Mouse (Mus musculus) liver, adult 2 months (tissue): ENCODE results near the gene Tmem236. TPM values are rescaled to one million over a fixed set of nuclear protein-coding genes. Genes with fewer than 3 reads are reported as not detected.

ENCODE experiments used
- DNase-seq: peaks from one replicate; pipeline ENCODE4 v3.0.0-alpha.2; 2011; ENCODE audit warnings: low read depth, low spot score; ENCODE audit errors: extremely low read depth
- H3K27ac ChIP-seq: fragments of 200-500 bp; replicated peaks from 2 replicates; pipeline ENCODE4 v1.5.1; 2012; ENCODE audit warnings: low read depth, mild to moderate bottlenecking, control low read depth, inconsistent platforms, low read length; ENCODE audit not compliant: insufficient read depth
- H3K27me3 ChIP-seq: fragments of 200-500 bp; 2 replicates; pipeline ENCODE4 v1.6.1; 2012; ENCODE audit warnings: mild to moderate bottlenecking, moderate library complexity, low read length, inconsistent platforms; ENCODE audit not compliant: control insufficient read depth, insufficient read depth
- H3K36me3 ChIP-seq: fragments of 200-500 bp; 2 replicates; pipeline ENCODE4 v1.6.1; 2012; ENCODE audit warnings: low read length, inconsistent platforms; ENCODE audit not compliant: control insufficient read depth, insufficient read depth
- H3K4me1 ChIP-seq: fragments of 200-500 bp; 2 replicates; pipeline ENCODE4 v1.6.1; 2011; ENCODE audit warnings: low read length; ENCODE audit not compliant: control insufficient read depth, insufficient read depth
- H3K4me3 ChIP-seq: fragments of 200-500 bp; 2 replicates; pipeline ENCODE4 v1.5.1; 2011; ENCODE audit warnings: low read depth, mild to moderate bottlenecking, control low read depth, low read length, moderate library complexity; ENCODE audit not compliant: insufficient read depth
- H3K79me2 ChIP-seq: fragments of 200-500 bp; 2 replicates; pipeline ENCODE4 v1.6.1; 2012; ENCODE audit warnings: inconsistent platforms, mild to moderate bottlenecking, low read length, moderate library complexity; ENCODE audit not compliant: control insufficient read depth, insufficient read depth
- H3K9ac ChIP-seq: fragments of 200-500 bp; 2 replicates; pipeline ENCODE4 v1.6.1; 2012; ENCODE audit warnings: low read depth, mild to moderate bottlenecking, control low read depth, inconsistent platforms, low read length
- CTCF ChIP-seq: fragments of 200-500 bp; IDR thresholded peaks from 2 replicates; pipeline ENCODE4 v1.5.1; 2011; ENCODE audit warnings: low read depth, low read length, control low read depth
- POLR2A ChIP-seq: fragments of 200-500 bp; IDR thresholded peaks from 2 replicates; pipeline ENCODE4 v1.6.1; 2011; ENCODE audit warnings: low read length, control low read depth; ENCODE audit not compliant: insufficient read depth; ENCODE audit errors: extremely low read depth
- WGBS: fragments of 180-500 bp; shearing (Covaris S2); methylation state at CpG from one replicate; pipeline ENCODE4 v1.1.7; 2018; 5-methylcytosine and 5-hydroxymethylcytosine counted together
- polyA plus RNA-seq: library from polyadenylated mRNA; depleted of rRNA; stranded (reverse); fragments of >200 nt; gene quantifications from 2 replicates; pipeline ENCODE4 v1.2.3, GENCODE M21; 2012
- total RNA-seq: library from RNA; depleted of rRNA; stranded (reverse); fragments of >200 nt; gene quantifications from 2 replicates; pipeline ENCODE4 v1.2.3, GENCODE M21; 2014

Gene Tmem236
- total and polyA plus RNA-seq, 2 experiments, result not detected

DNA sequence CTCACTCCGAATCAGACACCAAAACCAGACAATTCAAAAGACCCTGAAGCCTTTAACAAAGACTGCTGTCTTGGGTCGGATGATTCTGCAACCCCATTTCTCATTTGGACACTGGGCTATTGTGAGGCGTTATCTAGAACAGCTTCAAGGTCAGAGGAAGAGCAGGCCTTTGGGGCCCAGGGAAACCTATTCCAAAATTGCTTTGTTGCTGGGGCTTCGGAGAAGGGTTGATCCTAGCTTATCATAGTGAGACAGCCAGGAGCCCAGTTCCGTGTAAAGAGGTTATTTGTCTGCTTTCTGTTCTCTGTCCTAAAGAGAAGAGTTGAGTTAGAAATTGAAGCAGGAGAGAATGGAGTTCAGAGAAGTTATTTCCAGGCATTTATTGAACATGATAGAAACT, 64.8 kb downstream of the Tmem236 start:
- H3K27me3 ChIP-seq, result no peaks in the 10 kb centered on the region
- H3K9ac ChIP-seq, result no peak overlapping the region
- H3K27ac ChIP-seq, result no peak overlapping the region
- H3K4me1 ChIP-seq, result peaks cover 2% of the 10 kb centered on the region; the same call in 1 of the 2 replicates
- TF ChIP-seq CTCF (no peak), POLR2A (no peak)
- no peak overlapping the region for H3K4me3 ChIP-seq
- 67% methylated on average over 5 of the region's 5 CpGs for WGBS
- DNase-seq, result no peak
- H3K36me3 ChIP-seq, result no peaks in the 10 kb centered on the region; the same call in 1 of the 2 replicates
- H3K79me2 ChIP-seq, result no peaks in the 10 kb centered on the region

DNA sequence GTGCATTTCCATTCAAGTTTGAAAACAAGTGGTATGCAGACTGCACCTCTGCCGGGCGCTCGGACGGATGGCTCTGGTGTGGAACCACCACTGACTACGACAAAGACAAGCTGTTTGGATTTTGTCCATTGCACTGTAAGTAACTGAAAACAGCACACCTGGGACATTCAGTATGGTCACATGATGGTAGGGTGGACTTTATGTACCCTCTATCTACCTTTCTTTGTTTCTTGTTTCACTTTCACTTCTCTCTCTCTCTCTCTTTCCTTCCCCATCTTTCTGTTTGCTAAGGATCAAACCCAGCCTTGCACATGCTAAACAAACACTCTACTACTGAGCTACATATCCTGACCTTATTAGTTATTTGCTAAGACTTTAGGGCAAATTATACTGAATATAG, 69.8 kb downstream of the Tmem236 start:
- H3K36me3 ChIP-seq, result peaks cover 6% of the 10 kb centered on the region; the same call in 1 of the 2 replicates
- TF ChIP-seq POLR2A (no peak), CTCF (no peak)
- H3K4me3 ChIP-seq, result no peak overlapping the region
- DNase-seq, result no peak
- no peak overlapping the region for H3K27ac ChIP-seq
- no peaks in the 10 kb centered on the region for H3K79me2 ChIP-seq
- peaks cover 3% of the 10 kb centered on the region; the same call in 1 of the 2 replicates for H3K4me1 ChIP-seq
- no peak overlapping the region for H3K9ac ChIP-seq
- H3K27me3 ChIP-seq, result no peaks in the 10 kb centered on the region
- 86% methylated on average over 5 of the region's 5 CpGs for WGBS

DNA sequence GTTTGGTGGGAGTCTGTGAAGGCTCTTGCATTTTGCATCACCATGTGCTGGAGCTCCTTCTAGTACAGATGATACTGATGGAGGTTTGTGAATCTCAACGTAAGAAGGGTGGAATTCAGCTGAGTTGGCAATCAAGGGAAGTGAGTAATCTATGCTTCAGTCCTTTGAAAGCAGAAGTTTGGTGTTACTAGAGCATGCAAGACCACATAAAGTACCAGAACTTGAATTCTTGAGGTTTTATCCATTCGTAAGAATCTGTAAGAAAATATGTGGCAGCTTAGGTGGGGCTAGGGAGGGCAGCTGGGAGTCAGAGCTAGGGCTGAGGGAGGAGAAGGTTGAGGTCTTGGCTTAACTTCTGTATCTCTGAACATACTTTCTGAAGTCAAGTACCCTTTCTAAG, 70.3 kb downstream of the Tmem236 start:
- Histone ChIP-seq H3K4me1 (peaks cover 3% of the 10 kb centered on the region; the same call in 1 of the 2 replicates), H3K36me3 (peaks cover 7% of the 10 kb centered on the region; the same call in 1 of the 2 replicates), H3K27me3 (no peaks in the 10 kb centered on the region), H3K9ac (no peak overlapping the region), H3K4me3 (no peak overlapping the region), H3K79me2 (no peaks in the 10 kb centered on the region), H3K27ac (no peak overlapping the region)
- no peak for TF ChIP-seq CTCF
- no peak for TF ChIP-seq POLR2A
- 73% methylated on average over 2 of the region's 2 CpGs for WGBS
- no peak for DNase-seq

DNA sequence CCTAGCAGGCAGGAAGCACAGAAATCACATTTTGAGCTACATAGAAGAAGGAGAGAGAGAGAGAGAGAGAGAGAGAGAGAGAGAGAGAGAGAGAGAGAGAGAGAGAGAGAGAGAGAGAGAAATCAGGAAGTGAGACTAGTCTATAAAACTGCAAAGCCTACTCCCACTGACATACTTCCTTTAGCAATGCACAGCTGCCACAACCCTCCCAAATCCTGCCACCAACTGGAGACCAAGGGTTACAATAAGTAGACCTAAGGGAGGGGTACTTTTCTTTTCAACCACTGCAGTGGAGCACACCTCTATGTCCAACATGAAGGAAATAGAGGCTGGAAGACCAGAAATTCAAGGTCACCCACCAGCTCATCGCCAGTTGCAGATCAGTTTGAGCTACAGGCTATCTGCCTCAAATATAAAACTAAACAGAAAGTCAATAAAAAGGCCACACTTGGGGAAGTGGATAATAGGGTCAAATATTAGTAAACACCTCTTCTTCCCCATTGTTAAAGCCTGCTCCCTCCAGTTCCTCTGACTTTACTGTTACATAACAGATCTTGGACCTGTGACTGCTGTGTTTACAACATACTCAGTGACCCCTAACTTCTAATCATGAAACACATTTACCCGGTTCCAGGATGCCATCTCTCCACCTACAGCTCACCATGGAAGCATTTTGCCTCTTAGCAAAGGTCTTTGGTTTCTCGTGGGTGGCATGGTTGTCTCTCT, 75.7 kb downstream of the Tmem236 start:
- H3K79me2 ChIP-seq, result no peaks in the 10 kb centered on the region
- H3K27me3 ChIP-seq, result no peaks in the 10 kb centered on the region
- no peak overlapping the region for H3K9ac ChIP-seq
- H3K27ac ChIP-seq, result 0 out of 2 replicates have a peak overlapping the region, but pooled peaks have one; percentile 24
- peak; percentile 37 for DNase-seq
- no peak for TF ChIP-seq CTCF
- TF ChIP-seq POLR2A, result no peak
- whole genome bisulfite sequencing, result 63% methylated on average over 3 of the region's 3 CpGs
- peaks cover 7% of the 10 kb centered on the region; the same call in 1 of the 2 replicates for H3K36me3 ChIP-seq
- no peaks in the 10 kb centered on the region for H3K4me1 ChIP-seq
- H3K4me3 ChIP-seq, result no peak overlapping the region

DNA sequence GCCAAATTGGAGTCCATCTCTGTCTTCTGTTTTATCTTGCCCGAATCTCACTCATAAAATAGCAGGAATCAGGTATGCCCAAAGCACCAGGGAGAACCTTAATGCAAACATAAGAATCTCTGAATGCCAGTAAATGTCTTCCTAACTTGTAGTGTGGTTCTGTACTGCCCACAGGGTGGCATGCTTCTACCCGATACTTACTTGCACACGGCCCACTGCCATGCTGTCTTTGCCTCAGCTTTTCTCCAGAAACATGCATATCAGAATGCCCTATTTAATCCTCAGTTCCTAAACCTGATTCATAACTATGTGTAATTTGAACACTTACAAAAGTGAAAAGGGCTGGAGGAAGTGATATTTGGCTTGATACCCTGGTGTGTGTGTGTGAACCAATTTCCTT, 77.6 kb downstream of the Tmem236 start:
- no peaks in the 10 kb centered on the region for H3K79me2 ChIP-seq
- DNase-seq, result no peak
- no peaks in the 10 kb centered on the region for H3K27me3 ChIP-seq
- WGBS, result 78% methylated on average over 3 of the region's 3 CpGs
- H3K27ac ChIP-seq, result no peak overlapping the region
- no peak for TF ChIP-seq CTCF
- peaks cover 7% of the 10 kb centered on the region; the same call in 1 of the 2 replicates for H3K36me3 ChIP-seq
- H3K9ac ChIP-seq, result no peak overlapping the region
- H3K4me1 ChIP-seq, result no peaks in the 10 kb centered on the region
- no peak overlapping the region for H3K4me3 ChIP-seq

DNA sequence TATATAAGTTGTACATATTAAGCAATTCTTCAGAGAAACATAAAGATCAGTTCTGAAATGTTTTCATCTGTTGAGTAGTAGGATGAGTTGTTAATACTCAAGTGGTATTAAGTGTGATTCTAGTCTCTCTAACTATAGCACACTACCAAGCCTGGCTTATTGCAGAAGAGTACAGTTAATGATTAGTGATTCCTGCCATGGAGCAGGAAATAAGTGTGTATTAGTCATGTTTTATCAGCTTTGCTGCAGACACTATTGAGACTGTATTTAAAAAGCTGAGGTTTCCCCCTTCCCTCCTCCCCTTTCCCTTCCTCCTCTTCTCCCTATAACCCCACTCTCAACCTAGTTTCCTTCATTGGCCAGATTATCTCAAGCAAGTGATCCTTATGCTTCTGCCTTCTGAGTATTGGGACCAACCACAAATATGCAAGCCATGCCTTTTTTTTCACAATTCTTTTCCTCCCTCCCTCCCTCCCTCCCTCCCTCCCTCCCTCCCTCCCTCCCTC, 84.1 kb downstream of the Tmem236 start:
- no peak for DNase-seq
- H3K27me3 ChIP-seq, result no peaks in the 10 kb centered on the region
- no peak overlapping the region for H3K4me3 ChIP-seq
- H3K9ac ChIP-seq, result no peak overlapping the region
- no peaks in the 10 kb centered on the region for H3K79me2 ChIP-seq
- no peaks in the 10 kb centered on the region for H3K4me1 ChIP-seq
- no peak overlapping the region for H3K27ac ChIP-seq
- TF ChIP-seq CTCF, result no peak
- TF ChIP-seq POLR2A, result no peak
- H3K36me3 ChIP-seq, result no peaks in the 10 kb centered on the region; the same call in 1 of the 2 replicates
